In genomic region chr5:113732182-113732581, GRCm38 (mm10) we compare ENCODE assay signal across 9 mouse cellular contexts. TPM values are rescaled to one million over a fixed set of nuclear protein-coding genes. Genes with fewer than 3 reads are reported as not detected.
A peak's percentile ranks its signal among the peaks of the same experiment; 100 is the strongest.
DNase-seq lines count a peak whose midpoint lies in the region; ATAC-seq and TF ChIP-seq lines count a peak whose summit lies in the region.
"Had no signal": no experiment of that assay in that cellular context is flagged by ENCODE, and none has a peak within 500 bp of the region (broad histone marks: within the 10 kb centered on the region; RNA-seq: fewer than 3 reads in every experiment).

No protein-coding gene starts in this region.

- TF ChIP-seq POLR2A in ES-Bruce4 (IDR thresholded peaks at IDR 0.05; ENCODE audit: insufficient read depth, low read length), result no peak
- no peak for TF ChIP-seq POLR2A in cortical plate, adult 2 months (IDR thresholded peaks at IDR 0.05; ENCODE audit: extremely low read depth, insufficient read depth, low read length)

- H3K36me3 ChIP-seq in kidney, embryonic 14.5 days (ENCODE audit: control insufficient read depth, insufficient read depth, low read length), result no peaks in the 10 kb centered on the region
- no peaks in the 10 kb centered on the region for H3K36me3 ChIP-seq in ES-Bruce4 (ENCODE audit: control insufficient read depth, insufficient read depth, low read length, poor library complexity, severe bottlenecking)
- H3K36me3 ChIP-seq in lung, embryonic 14.5 days (ENCODE audit: insufficient read depth), result no peaks in the 10 kb centered on the region
- H3K36me3 ChIP-seq: stomach, embryonic 15.5 days had no signal

- TF ChIP-seq EP300 in ES-Bruce4 (IDR thresholded peaks at IDR 0.05; ENCODE audit: insufficient read depth, low read depth, low read length), result no peak

- peak; percentile 91 for TF ChIP-seq CTCF in ES-Bruce4 (IDR thresholded peaks at IDR 0.05; ENCODE audit: low read depth, low read length)
- TF ChIP-seq CTCF in cortical plate, adult 2 months (IDR thresholded peaks at IDR 0.05; ENCODE audit: extremely low read depth, insufficient read depth, low read length), result peak; percentile 84
- peak; percentile 80 for TF ChIP-seq CTCF in lung, embryonic 14.5 days (IDR thresholded peaks at IDR 0.05; ENCODE audit: low read depth)

- peak; percentile 26 to 65 for DNase-seq in adrenal gland, adult 18-20 months (ENCODE audit: low spot score in 2 of 2)
- DNase-seq in adrenal gland, adult 8-10 months, result no peak
- DNase-seq in kidney, adult 9 months, result peak; percentile 28
- peak; percentile 75 for DNase-seq in lung, embryonic 14.5 days
- peak; percentile 84 for DNase-seq in thymus, postnatal 4 days

- H3K4me3 ChIP-seq in kidney, embryonic 14.5 days (ENCODE audit: low read length), result no peak overlapping the region
- no peak overlapping the region for H3K4me3 ChIP-seq in ES-Bruce4 (ENCODE audit: low read depth, low read length)
- H3K4me3 ChIP-seq in cortical plate, adult 2 months (ENCODE audit: insufficient read depth, low read length), result no peak overlapping the region
- no peak overlapping the region for H3K4me3 ChIP-seq in lung, embryonic 14.5 days (ENCODE audit: low read depth, low read length)
- H3K4me3 ChIP-seq: stomach, embryonic 15.5 days had no signal

- H3K9ac ChIP-seq in kidney, embryonic 14.5 days (ENCODE audit: low read depth, low read length), result no peak overlapping the region
- no peak overlapping the region for H3K9ac ChIP-seq in ES-Bruce4 (ENCODE audit: low read depth, poor library complexity, severe bottlenecking)
- H3K9ac ChIP-seq in lung, embryonic 14.5 days, result no peak overlapping the region
- H3K9ac ChIP-seq: stomach, embryonic 15.5 days had no signal

- H3K27ac ChIP-seq in kidney, embryonic 14.5 days (ENCODE audit: low read depth, low read length), result no peak overlapping the region
- H3K27ac ChIP-seq in ES-Bruce4 (ENCODE audit: insufficient read depth, low read length), result no peak overlapping the region
- H3K27ac ChIP-seq in cortical plate, adult 2 months (ENCODE audit: insufficient read depth, low read length), result no peak overlapping the region
- H3K27ac ChIP-seq in lung, embryonic 14.5 days (ENCODE audit: low read depth), result no peak overlapping the region
- H3K27ac ChIP-seq: stomach, embryonic 15.5 days had no signal

- H3K4me2 ChIP-seq in kidney, embryonic 14.5 days (replicated peaks; ENCODE audit: low read depth, low read length), result no peak overlapping the region
- no peak overlapping the region for H3K4me2 ChIP-seq in lung, embryonic 14.5 days
- H3K4me2 ChIP-seq: stomach, embryonic 15.5 days had no signal

- no peaks in the 10 kb centered on the region for H3K9me3 ChIP-seq in kidney, embryonic 14.5 days (ENCODE audit: control insufficient read depth, low read length)
- no peaks in the 10 kb centered on the region for H3K9me3 ChIP-seq in ES-Bruce4 (replicated peaks; ENCODE audit: control insufficient read depth, insufficient read depth, low read length, poor library complexity, severe bottlenecking)
- H3K9me3 ChIP-seq in lung, embryonic 14.5 days (ENCODE audit: low read depth, low read length), result no peaks in the 10 kb centered on the region
- H3K9me3 ChIP-seq: stomach, embryonic 15.5 days had no signal

- peaks cover 7% of the 10 kb centered on the region for H3K4me1 ChIP-seq in kidney, embryonic 14.5 days (ENCODE audit: control insufficient read depth, insufficient read depth, low read length)
- no peaks in the 10 kb centered on the region for H3K4me1 ChIP-seq in ES-Bruce4 (ENCODE audit: control insufficient read depth, insufficient read depth, low read length)
- peaks cover 3% of the 10 kb centered on the region for H3K4me1 ChIP-seq in cortical plate, adult 2 months (ENCODE audit: control insufficient read depth, insufficient read depth, low read length)
- H3K4me1 ChIP-seq in lung, embryonic 14.5 days (ENCODE audit: insufficient read depth), result 0 out of 2 replicates have a peak, but pooled peaks cover 9% of the 10 kb centered on the region

- H3K27me3 ChIP-seq in kidney, embryonic 14.5 days (ENCODE audit: control insufficient read depth, insufficient read depth, low read length), result no peaks in the 10 kb centered on the region
- no peaks in the 10 kb centered on the region for H3K27me3 ChIP-seq in ES-Bruce4 (ENCODE audit: control insufficient read depth, insufficient read depth, low read length, poor library complexity, severe bottlenecking)
- H3K27me3 ChIP-seq in lung, embryonic 14.5 days (ENCODE audit: insufficient read depth, low read length), result no peaks in the 10 kb centered on the region
- H3K27me3 ChIP-seq: stomach, embryonic 15.5 days had no signal

- 23% methylated on average over 6 of the region's 6 CpGs for WGBS in kidney, embryonic 14.5 days
- 23% methylated on average over 6 of the region's 6 CpGs for WGBS in lung, embryonic 14.5 days

- ATAC-seq in kidney, embryonic 14.5 days (ENCODE audit: low FRiP score, low TSS enrichment), result no peak
- ATAC-seq in lung, embryonic 14.5 days (ENCODE audit: insufficient read depth), result no peak

RNA-seq across cellular contexts. Expression of gene Ficd, which starts 3.4 kb away (rescaled TPM):
- 10 to 100 TPM; 10.3 to 10.8 TPM for total RNA-seq in adrenal gland, adult 18-20 months (2021)
- 10 to 100 TPM; 15.7 to 25.8 (median 17.6) TPM for total RNA-seq in adrenal gland, adult 8-10 months (2022)
- 2.2 and 4.3 TPM in 2 replicates for polyA plus RNA-seq in kidney, embryonic 14.5 days (2014; fragmentation: Nextera tagmentation; extraction: Ambion mirVana)
- 2.8 and 3.4 TPM in 2 replicates for polyA plus RNA-seq in ES-Bruce4 (2011; ENCODE audit: insufficient read depth, insufficient read length, low read depth, missing spikeins)
- 8.2 and 8.5 TPM in 2 replicates for polyA plus RNA-seq in cortical plate, adult 2 months (2012; rRNA removed)
- 3.6 and 4.3 TPM in 2 replicates for polyA plus RNA-seq in lung, embryonic 14.5 days (2014; fragmentation: Nextera tagmentation; extraction: Ambion mirVana)

RNA-seq across cellular contexts. Expression of gene 1700069L16Rik, which starts 7.6 kb away (rescaled TPM):
- total RNA-seq in adrenal gland, adult 18-20 months (2021), result not detected
- not detected for total RNA-seq in adrenal gland, adult 8-10 months (2022)
- not detected in 2 replicates for polyA plus RNA-seq in kidney, embryonic 14.5 days (2014; fragmentation: Nextera tagmentation; extraction: Ambion mirVana)
- polyA plus RNA-seq in ES-Bruce4 (2011; ENCODE audit: insufficient read depth, insufficient read length, low read depth, missing spikeins), result not detected in 2 replicates
- polyA plus RNA-seq in cortical plate, adult 2 months (2012; rRNA removed), result not detected in 2 replicates
- 0.38 TPM in 1 of 2 replicates, not detected in the other for polyA plus RNA-seq in lung, embryonic 14.5 days (2014; fragmentation: Nextera tagmentation; extraction: Ambion mirVana)
- polyA plus RNA-seq: stomach, embryonic 15.5 days had no signal

RNA-seq across cellular contexts. Expression of gene Sart3, which starts 40.1 kb away (rescaled TPM):
- total RNA-seq in adrenal gland, adult 18-20 months (2021), result 10 to 100 TPM; 28.4 to 33.7 TPM
- 10 to 100 TPM; 29.5 to 47.4 (median 40.1) TPM for total RNA-seq in adrenal gland, adult 8-10 months (2022)
- polyA plus RNA-seq in kidney, embryonic 14.5 days (2014; fragmentation: Nextera tagmentation; extraction: Ambion mirVana), result 30.0 and 53.0 TPM in 2 replicates
- polyA plus RNA-seq in ES-Bruce4 (2011; ENCODE audit: insufficient read depth, insufficient read length, low read depth, missing spikeins), result 45.0 and 49.0 TPM in 2 replicates
- polyA plus RNA-seq in cortical plate, adult 2 months (2012; rRNA removed), result 33.2 and 39.0 TPM in 2 replicates
- 53.8 and 63.1 TPM in 2 replicates for polyA plus RNA-seq in lung, embryonic 14.5 days (2014; fragmentation: Nextera tagmentation; extraction: Ambion mirVana)

RNA-seq across cellular contexts. Expression of gene Iscu, which starts 40.4 kb away (rescaled TPM):
- 1,000 to 10,000 TPM in 1 of 2 experiments, 100 to 1,000 TPM in 1; 455 to 1,089 TPM for total RNA-seq in adrenal gland, adult 18-20 months (2021)
- 1,000 to 10,000 TPM in 2 of 4 experiments, 100 to 1,000 TPM in 2; 572 to 1,204 (median 919) TPM for total RNA-seq in adrenal gland, adult 8-10 months (2022)
- polyA plus RNA-seq in kidney, embryonic 14.5 days (2014; fragmentation: Nextera tagmentation; extraction: Ambion mirVana), result 106 and 129 TPM in 2 replicates
- polyA plus RNA-seq in ES-Bruce4 (2011; ENCODE audit: insufficient read depth, insufficient read length, low read depth, missing spikeins), result 47.5 and 58.2 TPM in 2 replicates
- polyA plus RNA-seq in cortical plate, adult 2 months (2012; rRNA removed), result 190 and 196 TPM in 2 replicates
- 112 and 116 TPM in 2 replicates for polyA plus RNA-seq in lung, embryonic 14.5 days (2014; fragmentation: Nextera tagmentation; extraction: Ambion mirVana)
